Mouse (Mus musculus) Patski (cell line): ENCODE results near the gene Ankmy2. TPM values are rescaled to one million over a fixed set of nuclear protein-coding genes. Genes with fewer than 3 reads are reported as not detected.

ENCODE experiments used
- ATAC-seq: fragments of 100-300 bp; one replicate; pipeline ENCODE4 v1.8.0; 2021
- CTCF ChIA-PET: fragments of 350-600 bp; sonication (Branson Sonifier 250); formaldehyde crosslinking; loops from one replicate; lab custom pipeline; 2022; ENCODE audit warnings: inconsistent platforms; lab: Charles Lee
- POLR2A ChIA-PET: fragments of 350-600 bp; sonication (Branson Sonifier 250); formaldehyde crosslinking; loops from one replicate; lab custom pipeline; 2022; ENCODE audit warnings: antibody characterized with exemption, inconsistent platforms; lab: Charles Lee
- DNase-seq: peaks from one replicate; pipeline ENCODE4 v3.0.0-alpha.2; 2011; ENCODE audit warnings: low read depth, low spot score
- H3K27me3 ChIP-seq: fragments of 371-371 bp; one replicate; pipeline ENCODE4 v1.5.1; 2021
- CTCF ChIP-seq: fragments of 100-300 bp; IDR thresholded peaks from one replicate; pipeline ENCODE4 v1.5.1; 2021
- in situ Hi-C: fragments of 300-500 bp; cut with MboI; formaldehyde crosslinking; loops from 3 replicates; pipeline ENCODE4 v1.11.1; 2018; ENCODE audit warnings: low pct_unique_long_range_greater_than_20kb, mixed read lengths
- polyA plus RNA-seq: library from polyadenylated mRNA; unstranded; gene quantifications from one replicate; pipeline ENCODE4 v1.2.3, GENCODE M21; 2021

Gene Ankmy2
- polyA plus RNA-seq, 1 experiment from 2014 or later = 35.1 TPM

DNA sequence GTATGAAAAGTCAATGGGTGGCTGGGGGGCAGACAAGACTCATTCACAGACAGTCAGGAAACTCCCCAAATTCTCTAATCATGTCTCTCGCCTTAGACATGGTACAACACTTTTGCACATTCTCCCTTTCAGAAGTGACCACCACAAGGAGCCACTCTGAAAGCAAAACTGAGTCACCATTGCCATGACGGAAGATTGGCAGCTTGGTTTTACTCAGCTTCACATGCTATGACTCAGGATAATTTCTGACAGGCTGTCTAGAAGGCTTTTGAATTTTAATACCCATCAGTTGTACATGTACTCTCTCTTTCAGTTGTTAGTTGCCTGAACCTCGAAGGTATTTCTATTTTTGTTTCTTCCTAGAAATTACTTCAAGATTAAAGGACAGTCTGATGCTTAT, 84.3 kb downstream of the Ankmy2 start:
- no peak for TF ChIP-seq CTCF
- ATAC-seq (no peak), DNase-seq (no peak)
- ChIA-PET POLR2A (no interaction called here), CTCF (no interaction called here)
- no peaks in the 10 kb centered on the region for H3K27me3 ChIP-seq
- in situ Hi-C loops = no loop called here

Other genes with a start within 250 kb of the Ankmy2 start
- gene Agr3, start 231.5 kb upstream of the Ankmy2 start, polyA plus RNA-seq = not detected
- gene Agr2, start 164.2 kb upstream of the Ankmy2 start, polyA plus RNA-seq = 0.09 TPM
- 12.6 TPM for gene Tspan13, start 114.6 kb upstream of the Ankmy2 start, polyA plus RNA-seq
- 52.3 TPM for gene Bzw2, start 966 bp downstream of the Ankmy2 start, polyA plus RNA-seq
- gene Lrrc72, start 96.3 kb downstream of the Ankmy2 start, polyA plus RNA-seq = not detected
- 0.18 TPM for gene Sostdc1, start 157.0 kb downstream of the Ankmy2 start, polyA plus RNA-seq
- gene Ispd, start 224.3 kb downstream of the Ankmy2 start, polyA plus RNA-seq = 0.33 TPM
- not detected for gene D630036H23Rik, start 225.1 kb downstream of the Ankmy2 start, polyA plus RNA-seq